Mouse (Mus musculus): ENCODE measurements around the gene Pgm2.

GRCm38 (mm10) chr5:64162582-64162981 is 69.8 kb downstream of the Pgm2 start:
- TF ChIP-seq EP300 (IDR thresholded peaks at IDR 0.05; ENCODE audit: low read depth): no peak
- no peak for TF ChIP-seq CTCF (IDR thresholded peaks at IDR 0.05; ENCODE audit: low read depth)

Measured in heart, postnatal 0 days (tissue).